In genomic region chr7:141019028-141019427, GRCm38 (mm10) we compare ENCODE assay signal across 30 mouse cellular contexts. TPM values are rescaled to one million over a fixed set of nuclear protein-coding genes. Genes with fewer than 3 reads are reported as not detected.
DNase-seq lines count a peak whose midpoint lies in the region; ATAC-seq and TF ChIP-seq lines count a peak whose summit lies in the region.
"Had no signal": no experiment of that assay in that cellular context is flagged by ENCODE, and none has a peak within 500 bp of the region (broad histone marks: within the 10 kb centered on the region; RNA-seq: fewer than 3 reads in every experiment).

No protein-coding gene starts in this region.

- no peaks in the 10 kb centered on the region for H3K27me3 ChIP-seq in heart, adult 2 months (ENCODE audit: control insufficient read depth, insufficient read depth, low read length)
- H3K27me3 ChIP-seq: CH12.LX; embryonic facial prominence, embryonic 13.5 days; embryonic facial prominence, embryonic 15.5 days; forebrain, embryonic 12.5 days; Patski had no signal

- no peak overlapping the region for H3K9ac ChIP-seq in heart, adult 2 months (ENCODE audit: low read depth, low read length)
- H3K9ac ChIP-seq: embryonic facial prominence, embryonic 13.5 days; embryonic facial prominence, embryonic 15.5 days; forebrain, embryonic 12.5 days had no signal

- DNase-seq in CD4-positive helper T cell, adult 2 months (ENCODE audit: low read depth, low spot score): peak; percentile 17
- DNase-seq in heart, adult 2 months: no peak
- DNase-seq in spleen, adult 18-20 months: no peak
- DNase-seq: adrenal gland, adult 2 months; adrenal gland, postnatal 10 days; adrenal gland, postnatal 25 days; B cell, adult 2 months; cerebellum, adult 11 months; cerebellum, adult 18-20 months; cerebellum, adult 8-10 months; cerebellum, adult 9-11 months; cerebellum, postnatal 14 days; cerebellum, postnatal 36 days; embryo, embryonic 11 days had no signal

- 94% methylated on average over 5 of the region's 5 CpGs for WGBS in heart, adult 2 months

- intact Hi-C loops in heart, adult 2 months (cut with DNase I): no loop called here

- no peak overlapping the region for H3K27ac ChIP-seq in heart, adult 2 months
- H3K27ac ChIP-seq: embryonic facial prominence, embryonic 13.5 days; embryonic facial prominence, embryonic 15.5 days; forebrain, embryonic 10.5 days; forebrain, embryonic 12.5 days had no signal

- no peak for TF ChIP-seq EP300 in heart, adult 2 months (IDR thresholded peaks at IDR 0.05; ENCODE audit: insufficient read depth, low read depth, low read length)

- TF ChIP-seq CTCF in heart, adult 2 months (IDR thresholded peaks at IDR 0.05): no peak

- no peaks in the 10 kb centered on the region for H3K4me1 ChIP-seq in heart, adult 2 months (ENCODE audit: control insufficient read depth, insufficient read depth, low read length)
- H3K4me1 ChIP-seq: embryonic facial prominence, embryonic 13.5 days; embryonic facial prominence, embryonic 15.5 days; forebrain, embryonic 10.5 days; forebrain, embryonic 12.5 days had no signal

- no peak overlapping the region for H3K4me3 ChIP-seq in heart, adult 2 months
- H3K4me3 ChIP-seq: embryonic facial prominence, embryonic 13.5 days; embryonic facial prominence, embryonic 15.5 days; erythroblast, embryonic 14.5 days; forebrain, embryonic 10.5 days; forebrain, embryonic 12.5 days had no signal

- no peaks in the 10 kb centered on the region for H3K79me2 ChIP-seq in heart, adult 2 months (replicated peaks; ENCODE audit: control insufficient read depth, insufficient read depth, low read length)

- peak; percentile 61 for ATAC-seq in activated CD4-positive, CD25-positive, alpha-beta regulatory T cell, adult 4 months
- peak; percentile 56 for ATAC-seq in inflammation-experienced regulatory T-cells, adult 6 months
- ATAC-seq: forebrain, embryonic 14.5 days; forebrain, embryonic 16.5 days; Patski had no signal

- TF ChIP-seq POLR2A in heart, adult 2 months (IDR thresholded peaks at IDR 0.05; ENCODE audit: insufficient read depth, low read depth, low read length): no peak

- H3K36me3 ChIP-seq in heart, adult 2 months (ENCODE audit: control insufficient read depth, insufficient read depth, low read length): no peaks in the 10 kb centered on the region
- H3K36me3 ChIP-seq: embryonic facial prominence, embryonic 13.5 days; embryonic facial prominence, embryonic 15.5 days; forebrain, embryonic 10.5 days; forebrain, embryonic 12.5 days; G1E had no signal

RNA-seq across cellular contexts. Expression of gene Ifitm6, which starts 1.3 kb away (rescaled TPM):
- under 1 TPM; 0.70 to 0.92 TPM for polyA plus RNA-seq in activated CD4-positive, CD25-positive, alpha-beta regulatory T cell, adult 4 months (2017; shearing (Covaris generic))
- under 1 TPM in 1 of 3 experiments, not detected in 2; 0.94 TPM for polyA plus RNA-seq in inflammation-experienced regulatory T-cells, adult 6 months (2017; shearing (Covaris generic))
- 1 to 10 TPM in 1 of 2 experiments, under 1 TPM in 1; 0.36 to 1.0 TPM for total RNA-seq in heart, adult 2 months (2021)
- 4.6 and 5.1 TPM in 2 replicates for polyA plus RNA-seq in heart, adult 2 months (2012; rRNA removed)
- total RNA-seq: adrenal gland, postnatal 25 days; CH12.LX; G1E had no signal
- polyA plus RNA-seq: embryonic facial prominence, embryonic 11.5 days; erythroblast, embryonic 14.5 days; forebrain, embryonic 10.5 days; forebrain, embryonic 12.5 days; G1E had no signal

RNA-seq across cellular contexts. Expression of gene Ifitm3, which starts 8.5 kb away (rescaled TPM):
- 10 to 100 TPM; 17.0 to 23.4 TPM for polyA plus RNA-seq in activated CD4-positive, CD25-positive, alpha-beta regulatory T cell, adult 4 months (2017; shearing (Covaris generic))
- polyA plus RNA-seq in inflammation-experienced regulatory T-cells, adult 6 months (2017; shearing (Covaris generic)): 10 to 100 TPM in 1 of 3 experiments, 1 to 10 TPM in 2; 2.7 to 11.2 (median 3.0) TPM
- 100 to 1,000 TPM; 115 to 123 TPM for total RNA-seq in heart, adult 2 months (2021)
- 274 and 332 TPM in 2 replicates for polyA plus RNA-seq in heart, adult 2 months (2012; rRNA removed)
- total RNA-seq: G1E had no signal
- polyA plus RNA-seq: G1E had no signal

RNA-seq across cellular contexts. Expression of gene Gm17387, which starts 9.9 kb away (rescaled TPM):
- polyA plus RNA-seq in activated CD4-positive, CD25-positive, alpha-beta regulatory T cell, adult 4 months (2017; shearing (Covaris generic)): not detected
- polyA plus RNA-seq in inflammation-experienced regulatory T-cells, adult 6 months (2017; shearing (Covaris generic)): not detected
- total RNA-seq in heart, adult 2 months (2021): not detected
- not detected in 2 replicates for polyA plus RNA-seq in heart, adult 2 months (2012; rRNA removed)
- total RNA-seq: adrenal gland, adult 2 months; adrenal gland, postnatal 10 days; adrenal gland, postnatal 25 days; adrenal gland, postnatal 4 days; CH12.LX; common myeloid progenitor, adult 5-6 weeks; G1E had no signal
- polyA plus RNA-seq: adrenal gland, adult 2 months; brain, embryonic 14.5 days; embryonic facial prominence, embryonic 11.5 days; embryonic facial prominence, embryonic 13.5 days; embryonic facial prominence, embryonic 15.5 days; erythroblast, embryonic 14.5 days; forebrain, embryonic 10.5 days; forebrain, embryonic 12.5 days; forebrain, embryonic 14.5 days; forebrain, embryonic 16.5 days; G1E; Patski had no signal

RNA-seq across cellular contexts. Expression of gene B4galnt4, which starts 41.9 kb away (rescaled TPM):
- 10 to 100 TPM in 1 of 2 experiments, 1 to 10 TPM in 1; 6.4 to 11.9 TPM for polyA plus RNA-seq in activated CD4-positive, CD25-positive, alpha-beta regulatory T cell, adult 4 months (2017; shearing (Covaris generic))
- 10 to 100 TPM; 11.1 to 13.1 (median 12.5) TPM for polyA plus RNA-seq in inflammation-experienced regulatory T-cells, adult 6 months (2017; shearing (Covaris generic))
- total RNA-seq in heart, adult 2 months (2021): under 1 TPM in 1 of 2 experiments, not detected in 1; 0.07 TPM
- polyA plus RNA-seq in heart, adult 2 months (2012; rRNA removed): 0.04 and 0.06 TPM in 2 replicates
- total RNA-seq: G1E had no signal
- polyA plus RNA-seq: G1E had no signal

RNA-seq across cellular contexts. Expression of gene Ifitm1, which starts 52.0 kb away (rescaled TPM):
- 1 to 10 TPM; 4.6 to 7.5 TPM for polyA plus RNA-seq in activated CD4-positive, CD25-positive, alpha-beta regulatory T cell, adult 4 months (2017; shearing (Covaris generic))
- polyA plus RNA-seq in inflammation-experienced regulatory T-cells, adult 6 months (2017; shearing (Covaris generic)): 1 to 10 TPM in 1 of 3 experiments, under 1 TPM in 1, not detected in 1; 0.54 to 6.6 TPM
- total RNA-seq in heart, adult 2 months (2021): 1 to 10 TPM; 6.1 to 7.7 TPM
- 16.1 and 52.2 TPM in 2 replicates for polyA plus RNA-seq in heart, adult 2 months (2012; rRNA removed)
- polyA plus RNA-seq: G1E had no signal

Comparison
In these comparisons a context has a peak if more than half of its experiments do, and no peak if none do; other contexts are left out.
1. RNA of gene Ifitm3, which starts 8.5 kb away (polyA plus RNA-seq): 274 to 332 TPM in heart, adult 2 months; 17.0 to 23.4 TPM in activated CD4-positive, CD25-positive, alpha-beta regulatory T cell, adult 4 months and 2.7 to 11.2 TPM in inflammation-experienced regulatory T-cells, adult 6 months; every median in the first group is over 10 times any median in the second.